Mouse (Mus musculus): ENCODE measurements around the gene Apoe.

Gene Apoe

DNA sequence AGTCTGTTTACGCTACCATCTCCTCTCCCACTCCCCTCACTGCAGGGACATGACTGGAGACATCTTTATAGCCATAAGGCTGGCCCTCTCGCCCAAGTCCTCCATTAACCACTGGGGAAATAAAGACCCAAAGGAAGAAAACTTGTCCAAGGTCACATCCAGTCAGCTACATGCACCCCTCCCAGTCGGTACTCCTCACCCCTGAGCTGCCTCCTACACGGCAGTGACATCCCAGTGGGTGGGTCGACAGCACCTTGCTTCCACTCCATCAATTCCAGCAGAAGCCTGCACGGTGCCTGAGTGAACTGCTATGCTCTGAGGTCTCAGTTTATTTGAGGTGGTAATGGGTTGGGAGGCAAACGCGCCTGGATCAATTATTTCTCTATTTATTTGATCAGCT, 35.0 kb downstream of the Apoe start:
- DNase-seq: no peak

DNA sequence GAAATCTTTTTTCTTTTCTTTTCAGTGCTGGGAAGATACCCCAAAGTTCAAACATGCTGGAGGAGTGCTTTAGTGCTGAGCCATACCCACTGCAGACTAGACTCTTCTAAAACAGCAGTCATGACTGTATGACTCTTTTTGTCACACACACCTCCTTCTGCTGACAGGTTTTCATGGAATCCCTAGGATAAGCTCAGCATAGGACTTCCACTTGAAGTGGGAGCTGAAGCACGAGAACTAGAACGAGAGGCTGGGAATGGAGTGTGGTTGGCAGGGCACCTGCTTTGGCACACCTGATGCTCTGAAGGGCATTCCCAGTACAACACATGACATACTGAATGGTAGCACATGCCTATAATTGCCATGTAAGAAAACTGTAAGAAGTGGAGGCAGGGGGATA, 46.4 kb downstream of the Apoe start:
- DNase-seq: no peak

DNA sequence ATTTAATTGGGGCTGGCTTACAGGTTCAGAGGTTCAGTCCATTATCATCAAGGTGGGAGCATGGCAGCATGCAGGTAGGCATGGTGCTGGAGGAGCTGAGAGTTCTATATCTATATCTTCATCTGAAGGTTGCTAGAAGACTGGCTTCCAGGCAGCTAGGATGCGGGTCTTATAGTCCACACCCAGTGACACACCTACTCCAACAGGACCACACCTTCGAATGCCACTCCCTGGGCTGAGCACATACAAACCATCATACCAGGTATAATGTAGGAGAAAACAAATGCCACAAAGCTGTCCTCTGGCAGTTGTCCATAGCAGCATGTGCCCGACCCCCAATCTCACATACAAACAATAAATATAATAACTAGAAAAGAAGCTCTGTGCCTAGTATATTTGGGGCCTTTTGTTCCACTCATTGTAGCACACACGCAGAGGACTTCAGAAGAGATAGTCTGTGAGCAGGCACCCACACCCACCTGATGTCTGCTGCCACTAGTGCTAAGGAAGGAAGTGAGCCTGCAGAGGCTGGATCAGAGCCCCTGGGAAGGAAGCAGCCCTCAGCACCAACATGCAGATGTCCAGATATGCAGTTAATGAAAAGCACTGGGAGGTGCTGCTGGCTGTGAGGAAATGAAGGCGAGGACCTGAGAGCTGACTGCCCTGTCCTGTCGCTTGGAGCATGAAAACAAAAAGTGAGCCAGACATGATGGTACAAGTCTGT, 47.8 kb downstream of the Apoe start:
- no peak for DNase-seq

Measured in cerebellum, adult 9-10 months (tissue).